Mouse (Mus musculus): ENCODE measurements around the gene Tdgf1. TPM values are rescaled to one million over a fixed set of nuclear protein-coding genes. Genes with fewer than 3 reads are reported as not detected.

The Tdgf1 gene
- polyA plus RNA-seq, 1 experiment from 2014 or later: not detected

DNA sequence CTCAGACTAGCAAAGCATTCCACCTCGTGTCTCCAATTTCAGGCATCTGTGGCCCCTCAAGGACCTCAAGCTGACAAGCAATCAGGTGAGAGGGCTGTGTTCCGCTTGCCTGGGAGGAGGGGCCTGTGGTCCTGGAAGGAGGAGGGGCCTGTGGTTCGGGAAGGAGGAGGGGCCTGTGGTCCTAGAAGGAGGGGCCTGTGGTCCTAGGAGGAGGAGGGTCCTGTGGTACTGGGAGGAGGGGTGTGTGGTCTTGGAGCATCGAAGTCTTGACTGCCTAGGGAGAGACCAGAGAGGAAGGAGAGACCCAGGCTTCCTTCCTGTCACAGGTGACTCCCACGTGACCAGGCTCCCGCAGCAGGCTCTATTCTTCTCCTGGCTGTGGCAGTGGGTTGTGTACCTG is 49.4 kb downstream of the Tdgf1 start:
- H3K36me3 ChIP-seq (replicated peaks): no peaks in the 10 kb centered on the region
- H3K9me3 ChIP-seq: no peaks in the 10 kb centered on the region
- peaks cover 26% of the 10 kb centered on the region for H3K27me3 ChIP-seq (replicated peaks; ENCODE audit: low read depth, poor library complexity, severe bottlenecking)
- WGBS: 3% methylated on average over 6 of the region's 6 CpGs
- peak overlapping the region; percentile 45 for H3K4me3 ChIP-seq
- peak; percentile 82 for DNase-seq (ENCODE audit: low spot score)
- peaks cover 38% of the 10 kb centered on the region for H3K4me1 ChIP-seq
- H3K27ac ChIP-seq (replicated peaks): peak overlapping the region; percentile 65; the same call in 1 of the 2 replicates

DNA sequence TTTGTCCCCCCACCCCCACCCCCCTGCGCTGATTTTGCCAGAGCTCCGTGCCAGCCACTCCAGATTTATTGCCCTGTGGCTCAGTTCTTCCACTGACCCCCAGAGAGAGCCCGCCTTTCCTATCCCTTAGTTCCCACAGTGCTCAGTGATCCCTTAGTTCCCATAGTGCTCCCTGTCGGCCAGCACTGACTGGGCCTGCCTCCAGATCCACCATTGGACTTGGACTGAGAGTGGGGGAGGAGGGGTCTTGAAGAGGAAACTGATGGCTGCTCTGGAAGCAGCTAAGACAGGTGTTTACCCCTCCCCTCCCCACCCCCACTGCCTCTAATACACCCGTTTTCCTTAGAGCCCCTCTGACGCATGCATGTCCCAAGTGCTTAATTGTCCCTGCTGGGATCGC is 50.0 kb downstream of the Tdgf1 start:
- peak overlapping the region; percentile 65 for H3K27ac ChIP-seq (replicated peaks)
- peaks cover 40% of the 10 kb centered on the region for H3K4me1 ChIP-seq

DNA sequence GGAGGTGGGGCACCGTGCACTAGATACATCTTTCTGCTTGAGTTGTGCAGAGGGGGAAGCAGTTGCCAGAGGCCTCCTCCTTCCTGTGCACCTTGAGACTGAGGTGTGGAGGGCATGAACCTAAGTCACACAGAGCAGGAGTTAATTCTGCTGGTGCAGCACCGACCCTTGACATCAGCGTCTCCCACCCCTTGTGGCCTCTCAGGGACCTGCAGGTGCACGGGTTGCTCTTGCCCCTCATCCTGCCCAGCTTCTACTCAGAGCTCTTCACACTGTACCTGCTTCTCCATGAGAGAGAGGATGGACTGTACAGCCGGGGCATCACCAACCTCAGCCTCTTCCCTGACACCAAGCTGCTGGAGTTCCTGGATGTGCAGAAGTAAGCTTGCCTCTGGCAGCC is 50.5 kb downstream of the Tdgf1 start:
- Histone ChIP-seq H3K9me3 (no peaks in the 10 kb centered on the region), H3K4me3 (peak overlapping the region; percentile 45; the same call in 1 of the 2 replicates), H3K4me1 (peaks cover 42% of the 10 kb centered on the region), H3K27ac (replicated peaks) (peak overlapping the region; percentile 65; the same call in 1 of the 2 replicates), H3K27me3 (replicated peaks; ENCODE audit: low read depth, poor library complexity, severe bottlenecking) (peaks cover 26% of the 10 kb centered on the region), H3K36me3 (replicated peaks) (no peaks in the 10 kb centered on the region)
- WGBS: 54% methylated on average over 5 of the region's 5 CpGs
- DNase-seq (ENCODE audit: low spot score): no peak

More for the DNA sequence above, 50.0 kb downstream of the Tdgf1 start:
- Histone ChIP-seq H3K27me3 (replicated peaks; ENCODE audit: low read depth, poor library complexity, severe bottlenecking) (peaks cover 26% of the 10 kb centered on the region), H3K4me3 (peak overlapping the region; percentile 45), H3K36me3 (replicated peaks) (no peaks in the 10 kb centered on the region), H3K9me3 (no peaks in the 10 kb centered on the region)
- peak; percentile 37 for DNase-seq (ENCODE audit: low spot score)
- 15% methylated on average over 7 of the region's 7 CpGs for WGBS

- Histone ChIP-seq H3K4me3 (no peak overlapping the region), H3K27ac (replicated peaks) (no peak overlapping the region), H3K27me3 (replicated peaks; ENCODE audit: low read depth, poor library complexity, severe bottlenecking) (peaks cover 22% of the 10 kb centered on the region), H3K4me1 (peaks cover 55% of the 10 kb centered on the region), H3K9me3 (no peaks in the 10 kb centered on the region), H3K36me3 (replicated peaks) (no peaks in the 10 kb centered on the region)
- no peak for DNase-seq (ENCODE audit: low spot score)
- WGBS: 67% methylated on average over 10 of the region's 10 CpGs
Measured at GRCm38 (mm10) chr9:110893429-110893828, 52.5 kb downstream of the Tdgf1 start.

- Histone ChIP-seq H3K4me3 (no peak overlapping the region), H3K9me3 (no peaks in the 10 kb centered on the region), H3K27me3 (replicated peaks; ENCODE audit: low read depth, poor library complexity, severe bottlenecking) (peaks cover 22% of the 10 kb centered on the region), H3K27ac (replicated peaks) (no peak overlapping the region), H3K36me3 (replicated peaks) (no peaks in the 10 kb centered on the region), H3K4me1 (peaks cover 61% of the 10 kb centered on the region)
- 84% methylated on average over 3 of the region's 3 CpGs for WGBS
- no peak for DNase-seq (ENCODE audit: low spot score)
Measured at GRCm38 (mm10) chr9:110892552-110892951, 53.4 kb downstream of the Tdgf1 start.

DNA sequence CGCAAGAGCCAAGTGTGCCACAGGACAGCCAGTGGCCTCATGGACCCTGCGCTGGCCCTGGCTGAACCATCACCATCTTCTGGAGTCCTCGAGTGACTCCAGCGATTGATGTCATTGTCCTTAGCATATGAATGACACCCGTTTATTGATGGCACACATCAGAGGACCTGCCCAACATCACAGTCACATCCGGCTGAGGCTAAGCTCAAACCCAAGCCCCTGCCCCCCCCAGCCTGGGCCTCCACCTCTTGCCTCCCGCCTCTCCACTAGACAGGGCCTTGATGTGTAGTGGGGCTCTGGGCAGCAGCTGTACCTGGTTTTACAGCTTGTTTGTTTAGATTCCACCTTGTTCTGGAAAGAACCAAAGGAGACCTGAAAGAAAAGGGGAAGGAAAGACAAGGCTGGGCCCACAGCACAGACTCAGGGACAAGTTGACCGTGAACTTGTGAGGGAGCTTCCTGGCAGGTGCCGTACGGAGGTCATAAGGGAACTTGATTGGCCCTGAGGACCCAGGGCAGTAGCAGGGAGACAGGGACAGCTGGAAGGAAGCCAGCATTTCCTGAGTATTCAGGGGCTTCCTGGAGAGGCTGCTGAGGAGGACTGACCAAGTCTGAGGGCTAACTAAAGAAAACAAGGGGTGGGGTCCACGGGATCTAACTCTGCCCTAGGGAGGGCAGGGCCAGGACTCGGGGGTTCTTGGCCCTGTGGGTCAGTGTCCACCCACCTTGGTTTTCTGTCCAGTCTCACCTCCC is 54.7 kb downstream of the Tdgf1 start:
- Histone ChIP-seq H3K4me3 (no peak overlapping the region), H3K27ac (replicated peaks) (no peak overlapping the region; the same call in 1 of the 2 replicates), H3K4me1 (peaks cover 54% of the 10 kb centered on the region), H3K9me3 (no peaks in the 10 kb centered on the region), H3K36me3 (replicated peaks) (no peaks in the 10 kb centered on the region), H3K27me3 (replicated peaks; ENCODE audit: low read depth, poor library complexity, severe bottlenecking) (peaks cover 22% of the 10 kb centered on the region)
- no peak for DNase-seq (ENCODE audit: low spot score)
- WGBS: 79% methylated on average over 12 of the region's 12 CpGs

DNA sequence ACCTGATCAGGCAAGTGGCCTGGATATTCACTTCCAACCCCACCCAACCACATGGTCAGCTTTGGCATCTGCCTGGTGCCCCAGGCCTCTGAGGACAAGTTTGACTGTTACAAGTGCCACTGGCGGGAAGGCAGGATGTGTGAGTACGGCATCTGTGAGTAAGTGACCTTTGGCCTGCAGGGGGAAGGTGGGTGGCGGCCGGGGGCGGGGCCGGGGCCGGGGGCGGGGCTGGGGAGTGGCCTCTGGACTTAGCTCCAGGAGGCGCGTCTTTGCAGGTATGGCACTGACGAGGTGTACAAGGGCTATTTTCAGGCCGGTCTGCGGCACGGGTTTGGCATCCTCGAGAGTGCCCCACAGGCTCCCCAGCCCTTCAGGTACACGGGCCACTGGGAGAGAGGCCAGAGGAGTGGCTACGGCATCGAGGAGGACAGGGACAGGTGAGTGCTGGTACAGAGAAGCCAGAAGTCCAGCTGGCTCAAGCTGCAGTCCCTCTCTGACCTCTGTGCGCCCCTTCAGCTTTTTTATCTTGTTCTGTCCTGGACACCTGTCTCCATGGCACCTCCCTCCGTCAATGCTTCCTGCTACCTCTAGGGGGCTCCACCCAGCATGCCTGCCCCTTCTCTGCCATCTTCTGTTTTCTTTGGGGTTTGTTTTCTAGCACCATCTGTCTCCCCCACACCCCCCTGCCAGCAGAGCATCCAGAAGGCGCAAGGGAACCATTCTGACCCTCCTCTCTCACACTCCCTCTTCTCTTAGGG is 55.8 kb downstream of the Tdgf1 start:
- DNase-seq (ENCODE audit: low spot score): peak; percentile 67
- Histone ChIP-seq H3K27me3 (replicated peaks; ENCODE audit: low read depth, poor library complexity, severe bottlenecking) (peaks cover 17% of the 10 kb centered on the region), H3K36me3 (replicated peaks) (no peaks in the 10 kb centered on the region), H3K9me3 (no peaks in the 10 kb centered on the region), H3K4me3 (peak overlapping the region; percentile 28), H3K27ac (replicated peaks) (no peak overlapping the region; the same call in 1 of the 2 replicates), H3K4me1 (peaks cover 44% of the 10 kb centered on the region)
- 10% methylated on average over 21 of the region's 21 CpGs for WGBS

Small RNA genes lying within 50 kb of the gene (microRNA-seq; reads per million reads assigned to microRNA genes)
- not detected for gene Gm24269

Other genes with a start within 250 kb of the Tdgf1 start
- 0.86 and 4.4 TPM in 2 replicates for gene Myl3, start 204.3 kb downstream of the Tdgf1 start, polyA plus RNA-seq (2016; fragmentation: Nextera tagmentation; extraction: Ambion mirVana)
- 39.2 and 46.3 TPM in 2 replicates for gene Pth1r, start 199.0 kb downstream of the Tdgf1 start, polyA plus RNA-seq (2016; fragmentation: Nextera tagmentation; extraction: Ambion mirVana)
- gene Prss42, start 148.0 kb downstream of the Tdgf1 start, polyA plus RNA-seq (2016; fragmentation: Nextera tagmentation; extraction: Ambion mirVana): not detected in 2 replicates
- gene Prss44, start 132.2 kb downstream of the Tdgf1 start, polyA plus RNA-seq (2016; fragmentation: Nextera tagmentation; extraction: Ambion mirVana): not detected in 2 replicates
- gene Prss43, start 119.5 kb downstream of the Tdgf1 start, polyA plus RNA-seq (2016; fragmentation: Nextera tagmentation; extraction: Ambion mirVana): not detected in 2 replicates
- gene Prss45, start 111.6 kb downstream of the Tdgf1 start, polyA plus RNA-seq (2016; fragmentation: Nextera tagmentation; extraction: Ambion mirVana): not detected in 2 replicates
- gene Prss46, start 101.7 kb downstream of the Tdgf1 start, polyA plus RNA-seq (2016; fragmentation: Nextera tagmentation; extraction: Ambion mirVana): not detected in 2 replicates
- gene Prss50, start 88.2 kb downstream of the Tdgf1 start, polyA plus RNA-seq (2016; fragmentation: Nextera tagmentation; extraction: Ambion mirVana): 0.55 and 0.67 TPM in 2 replicates
- gene Als2cl, start 66.3 kb downstream of the Tdgf1 start, polyA plus RNA-seq (2016; fragmentation: Nextera tagmentation; extraction: Ambion mirVana): 1.5 and 2.1 TPM in 2 replicates
- gene Tmie, start 66.0 kb downstream of the Tdgf1 start, polyA plus RNA-seq (2016; fragmentation: Nextera tagmentation; extraction: Ambion mirVana): 0.31 and 0.60 TPM in 2 replicates
- not detected in 2 replicates for gene Fam240a, start 29.3 kb downstream of the Tdgf1 start, polyA plus RNA-seq (2016; fragmentation: Nextera tagmentation; extraction: Ambion mirVana)
- gene Lrrc2, start 5.4 kb upstream of the Tdgf1 start, polyA plus RNA-seq (2016; fragmentation: Nextera tagmentation; extraction: Ambion mirVana): 0.14 and 0.15 TPM in 2 replicates
- gene Rtp3, start 44.4 kb upstream of the Tdgf1 start, polyA plus RNA-seq (2016; fragmentation: Nextera tagmentation; extraction: Ambion mirVana): 0.11 and 0.40 TPM in 2 replicates
- gene Ltf, start 73.1 kb upstream of the Tdgf1 start, polyA plus RNA-seq (2016; fragmentation: Nextera tagmentation; extraction: Ambion mirVana): not detected in 2 replicates
- 0.35 and 0.98 TPM in 2 replicates for gene Ccrl2, start 111.4 kb upstream of the Tdgf1 start, polyA plus RNA-seq (2016; fragmentation: Nextera tagmentation; extraction: Ambion mirVana)
- 38.6 and 39.4 TPM in 2 replicates for gene Lrrfip2, start 171.4 kb upstream of the Tdgf1 start, polyA plus RNA-seq (2016; fragmentation: Nextera tagmentation; extraction: Ambion mirVana)

Measured in embryonic facial prominence, embryonic 10.5 days (tissue).